Mouse (Mus musculus) cerebellum, adult 11-12 months (tissue): ENCODE measurements around the gene Unc13d.
"Not testable (repeated sequence)": the region's sequence is repeated elsewhere in the genome, so short reads cannot be mapped to it uniquely, and the experiment has no call there.

Experiments used
- DNase-seq: peaks from one replicate; pipeline ENCODE4 v3.0.0; 2022

Unc13d gene

DNA sequence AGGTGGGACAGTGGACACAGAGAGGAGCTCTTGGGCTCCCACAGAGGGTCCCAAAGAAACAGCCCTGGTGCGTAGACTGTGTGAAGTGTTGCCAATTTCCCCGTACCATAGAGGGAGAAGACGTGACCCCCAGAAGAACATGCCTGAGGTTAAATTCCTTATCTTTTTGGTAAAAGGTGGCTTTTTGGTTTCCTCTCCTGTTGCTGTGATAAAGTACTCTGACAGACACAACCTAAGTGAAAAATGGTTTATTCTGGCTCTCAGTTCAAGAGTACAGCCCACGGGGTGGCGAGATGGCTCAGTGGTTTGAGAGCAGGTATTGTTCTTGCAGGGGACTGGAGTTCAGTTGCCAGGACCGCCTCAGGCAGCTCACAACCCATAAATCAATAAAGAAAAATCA lies 21.7 kb upstream of the Unc13d start:
- no peak for DNase-seq

DNA sequence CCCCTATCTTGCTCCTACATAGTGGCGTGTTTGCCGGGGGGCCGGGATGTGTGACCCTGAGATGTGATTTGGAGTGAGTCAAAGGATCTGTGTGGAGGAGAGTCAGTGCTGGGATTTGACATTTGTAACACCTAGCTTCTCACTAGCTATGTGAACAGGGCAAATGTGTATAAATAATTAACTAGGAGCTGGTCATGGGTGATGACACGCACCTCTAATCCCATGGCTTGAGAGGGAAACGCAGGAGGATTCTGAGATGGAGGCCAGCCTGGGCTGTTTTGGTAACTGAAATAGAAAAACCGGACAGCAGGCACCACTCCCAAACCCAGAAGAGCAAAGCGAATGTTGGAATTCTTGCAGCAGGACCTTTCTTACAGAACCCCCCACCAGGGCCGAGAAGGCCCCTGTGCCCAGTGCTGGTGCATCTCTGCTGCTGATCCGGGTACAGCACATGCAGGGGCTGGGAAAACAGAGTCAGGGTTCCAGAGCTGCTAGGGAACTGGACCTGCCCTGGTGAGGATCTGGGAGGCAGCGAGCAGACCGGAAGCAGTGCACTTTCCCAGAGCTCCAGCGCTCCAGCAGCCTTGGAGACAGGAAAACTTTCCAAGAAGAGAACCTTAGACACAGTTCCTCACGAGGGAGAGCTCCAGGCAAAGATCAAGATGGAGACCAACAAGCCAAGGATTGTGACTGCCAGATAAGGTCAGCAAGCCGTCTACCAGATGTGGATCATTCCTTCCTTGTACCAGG lies 21.1 kb upstream of the Unc13d start:
- no peak for DNase-seq

DNA sequence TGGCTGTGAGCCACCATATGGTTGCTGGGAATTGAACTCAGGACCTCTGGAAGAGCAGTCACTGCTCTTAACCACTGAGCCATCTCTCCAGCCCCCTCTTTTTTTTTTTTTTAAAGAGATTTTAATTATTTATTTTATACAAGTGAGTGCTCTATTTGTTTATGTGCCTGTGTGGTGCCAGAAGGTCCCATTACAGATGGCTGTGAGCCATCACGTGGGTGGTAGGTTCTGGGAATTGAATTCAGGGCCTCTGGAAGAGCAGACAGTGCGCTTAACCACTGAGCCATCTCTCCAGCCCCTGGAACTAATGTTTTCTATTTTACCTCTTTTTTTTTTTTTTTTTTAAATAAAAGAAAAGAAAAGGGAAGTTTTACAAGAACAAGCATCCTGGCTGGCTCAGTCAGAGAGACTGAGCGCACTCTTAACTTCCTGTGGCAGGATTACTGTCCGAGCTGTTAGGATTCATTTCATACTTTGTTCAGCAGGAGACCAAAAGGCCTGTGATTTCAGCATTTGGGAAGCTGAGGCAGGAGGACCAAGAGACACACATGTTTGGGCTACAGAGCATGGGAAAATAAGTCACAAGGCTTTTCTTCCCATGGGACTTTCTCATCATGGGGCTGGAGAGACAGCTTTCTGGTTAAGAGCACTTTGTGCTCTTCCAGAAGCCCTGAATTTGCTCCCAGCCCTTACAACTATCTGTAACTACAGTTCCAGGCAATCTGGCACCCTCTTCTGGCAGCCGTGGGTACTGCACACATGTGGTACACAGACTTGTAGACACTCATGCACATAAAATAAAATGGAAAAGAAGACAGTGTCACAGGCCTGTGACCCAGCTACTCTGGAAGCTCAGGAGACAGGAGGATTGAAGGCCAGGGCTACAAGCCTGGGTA lies 18.7 kb upstream of the Unc13d start:
- DNase-seq: no peak

DNA sequence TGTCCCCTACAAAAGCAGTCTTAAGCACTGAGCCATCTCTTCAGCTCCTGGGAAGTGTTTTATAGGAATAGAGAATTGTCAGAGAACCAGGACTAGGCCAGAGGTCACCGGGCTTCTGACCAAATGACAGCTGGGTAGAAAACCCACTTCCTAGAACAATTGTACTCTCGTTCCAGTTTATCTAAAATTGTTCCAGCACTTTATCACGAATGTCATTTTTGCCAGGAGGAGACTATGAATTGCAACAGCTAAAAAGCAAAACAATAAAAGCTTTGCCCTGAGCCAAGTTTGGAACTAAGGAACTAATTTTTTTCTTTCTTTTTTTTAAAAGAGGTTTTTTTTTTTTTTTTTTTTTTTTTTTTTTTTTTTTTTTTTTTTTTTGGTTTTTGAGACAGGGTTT lies 17.8 kb upstream of the Unc13d start:
- DNase-seq: no peak

DNA sequence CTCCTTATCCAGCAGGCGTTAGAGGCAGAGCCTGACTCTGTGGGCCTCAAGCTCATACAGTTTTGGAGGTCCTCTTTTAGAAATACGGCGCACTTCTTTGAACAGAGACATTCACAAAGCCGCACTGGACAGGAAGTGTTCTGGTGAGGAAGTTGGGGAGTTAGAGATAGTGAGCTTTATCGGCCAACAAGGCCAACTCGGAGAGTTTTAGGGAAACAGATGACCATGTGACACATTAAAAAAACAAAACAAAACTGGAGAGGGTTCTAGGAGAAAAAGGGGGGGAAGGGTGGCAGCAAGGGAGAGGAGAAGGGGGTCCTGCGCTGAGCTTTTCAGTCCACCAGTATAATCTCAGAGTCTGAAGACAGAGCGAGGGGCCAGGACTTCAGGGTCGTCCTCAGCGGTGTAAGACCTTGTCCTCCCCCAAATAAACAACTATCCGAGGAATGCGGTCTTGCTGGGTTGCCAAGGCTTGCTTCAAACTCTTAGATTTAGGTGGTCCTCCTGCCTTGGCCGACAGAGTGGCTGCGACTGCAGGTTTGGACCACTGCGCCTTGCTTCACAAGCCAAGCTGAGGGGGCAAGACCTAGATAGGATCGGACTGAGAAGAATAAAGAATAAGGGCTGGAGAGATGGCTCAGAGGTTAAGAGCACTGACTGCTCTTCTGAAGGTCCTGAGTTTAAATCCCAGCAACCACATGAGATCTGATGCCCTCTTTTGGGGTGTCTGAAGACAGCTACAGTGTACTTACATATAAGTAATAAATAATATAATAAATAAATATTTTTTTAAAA lies 16.2 kb upstream of the Unc13d start:
- DNase-seq: no peak

DNA sequence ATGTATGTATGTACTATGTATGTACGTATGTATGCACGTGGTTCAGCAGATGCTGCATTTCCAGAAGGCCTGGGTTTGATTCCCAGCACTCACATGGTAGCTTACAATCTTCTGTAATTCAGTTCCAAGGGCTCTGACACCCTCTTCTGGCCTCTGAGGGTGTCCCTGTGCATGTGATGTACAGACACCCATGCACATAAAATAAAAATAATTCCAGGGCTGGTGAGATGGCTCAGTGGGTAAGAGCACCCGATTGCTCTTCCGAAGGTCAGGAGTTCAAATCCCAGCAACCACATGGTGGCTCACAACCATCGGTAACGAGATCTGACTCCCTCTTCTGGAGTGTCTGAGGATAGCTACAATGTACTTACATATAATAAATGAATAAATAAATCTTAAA lies 15.2 kb upstream of the Unc13d start:
- not testable (repeated sequence) for DNase-seq

DNA sequence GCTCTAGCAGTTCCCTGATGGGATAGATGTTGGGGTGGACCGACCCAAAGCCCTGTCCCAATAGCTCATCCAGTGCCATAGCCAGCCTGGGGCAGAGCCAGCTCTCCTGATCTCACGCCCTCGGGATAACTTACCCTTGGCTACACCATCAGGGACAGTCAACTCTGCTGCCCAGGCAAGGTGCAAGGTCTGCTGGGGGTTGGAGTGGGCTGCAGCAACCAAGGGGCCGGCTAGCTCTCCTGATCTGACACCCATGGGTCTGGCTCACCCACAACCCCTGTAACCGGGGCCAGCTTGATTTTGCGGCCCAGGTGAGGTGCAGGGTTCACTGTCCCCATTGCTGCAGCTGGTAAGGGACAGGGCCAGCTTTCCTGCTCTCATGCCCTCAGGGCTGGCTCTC lies 13.8 kb upstream of the Unc13d start:
- DNase-seq: no peak

DNA sequence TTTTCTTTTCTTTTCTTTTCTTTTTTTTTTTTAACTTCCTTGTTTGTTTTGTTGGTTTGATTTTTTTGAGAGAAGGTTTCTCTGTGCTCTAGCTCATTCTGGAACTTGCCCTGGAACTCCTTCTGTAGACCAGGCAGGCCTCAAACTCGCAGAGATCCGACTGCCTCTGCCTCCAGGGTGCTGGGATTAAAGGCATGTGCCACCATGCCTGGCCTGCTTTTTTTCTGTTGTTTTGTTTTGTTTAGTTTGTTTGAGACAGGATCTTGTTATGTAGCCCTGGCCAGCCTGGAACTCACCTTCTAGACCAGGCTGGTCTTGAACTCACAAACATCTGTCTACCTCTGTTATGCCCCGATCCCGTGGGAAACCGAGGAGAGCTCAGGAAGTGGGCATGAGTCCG lies 11.8 kb upstream of the Unc13d start:
- peak; percentile 15 for DNase-seq

DNA sequence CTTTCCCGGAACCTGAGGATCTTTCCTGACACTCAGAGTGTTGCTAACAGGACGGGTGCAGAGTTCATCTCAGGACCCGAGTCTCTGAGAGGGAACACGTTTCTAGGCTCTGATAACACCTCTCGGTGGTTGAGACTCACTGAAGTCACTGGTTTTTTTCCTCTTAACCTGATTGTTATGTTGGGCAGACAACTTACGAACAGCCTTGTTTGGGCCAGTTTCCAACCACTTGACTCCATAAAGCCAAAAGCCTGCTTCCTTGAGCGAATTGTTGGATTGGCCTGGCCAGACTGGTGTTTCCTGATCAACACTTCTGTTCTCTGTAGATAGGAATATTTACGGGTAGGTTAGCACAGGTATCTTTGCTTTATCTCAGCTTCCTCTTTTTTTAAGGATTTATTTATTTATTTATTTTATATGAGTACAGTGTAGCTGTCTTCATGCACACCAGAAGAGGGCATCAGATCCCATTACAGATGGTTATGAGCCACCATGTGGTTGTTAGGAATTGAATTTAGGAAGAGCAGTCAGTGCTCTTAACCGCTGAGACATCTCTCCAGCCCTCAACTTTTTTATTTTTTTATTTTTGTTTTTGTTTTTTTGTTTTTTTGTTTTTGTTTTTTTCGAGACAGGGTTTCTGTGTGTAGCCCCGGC lies 11.1 kb upstream of the Unc13d start:
- peak; percentile 38 for DNase-seq

DNA sequence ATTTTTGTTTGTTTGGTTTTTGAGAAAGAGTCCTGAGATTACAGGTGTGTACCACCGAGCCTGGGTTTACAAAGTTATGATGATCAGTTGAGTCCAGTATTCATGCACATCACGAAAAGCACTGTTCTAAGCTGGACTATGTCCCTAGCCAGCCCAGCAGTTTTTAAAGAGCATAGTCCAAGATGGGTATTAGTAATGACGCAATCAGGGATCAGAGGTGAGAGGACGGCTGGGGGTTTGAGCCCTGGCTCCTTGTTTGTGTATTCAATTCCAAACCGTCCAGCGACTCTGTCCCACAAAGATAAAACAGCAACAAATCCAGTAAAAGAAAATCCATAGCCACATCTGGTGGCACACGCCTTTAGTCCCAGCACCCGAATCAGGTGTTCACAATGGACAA lies 10.4 kb upstream of the Unc13d start:
- peak; percentile 26 for DNase-seq

DNA sequence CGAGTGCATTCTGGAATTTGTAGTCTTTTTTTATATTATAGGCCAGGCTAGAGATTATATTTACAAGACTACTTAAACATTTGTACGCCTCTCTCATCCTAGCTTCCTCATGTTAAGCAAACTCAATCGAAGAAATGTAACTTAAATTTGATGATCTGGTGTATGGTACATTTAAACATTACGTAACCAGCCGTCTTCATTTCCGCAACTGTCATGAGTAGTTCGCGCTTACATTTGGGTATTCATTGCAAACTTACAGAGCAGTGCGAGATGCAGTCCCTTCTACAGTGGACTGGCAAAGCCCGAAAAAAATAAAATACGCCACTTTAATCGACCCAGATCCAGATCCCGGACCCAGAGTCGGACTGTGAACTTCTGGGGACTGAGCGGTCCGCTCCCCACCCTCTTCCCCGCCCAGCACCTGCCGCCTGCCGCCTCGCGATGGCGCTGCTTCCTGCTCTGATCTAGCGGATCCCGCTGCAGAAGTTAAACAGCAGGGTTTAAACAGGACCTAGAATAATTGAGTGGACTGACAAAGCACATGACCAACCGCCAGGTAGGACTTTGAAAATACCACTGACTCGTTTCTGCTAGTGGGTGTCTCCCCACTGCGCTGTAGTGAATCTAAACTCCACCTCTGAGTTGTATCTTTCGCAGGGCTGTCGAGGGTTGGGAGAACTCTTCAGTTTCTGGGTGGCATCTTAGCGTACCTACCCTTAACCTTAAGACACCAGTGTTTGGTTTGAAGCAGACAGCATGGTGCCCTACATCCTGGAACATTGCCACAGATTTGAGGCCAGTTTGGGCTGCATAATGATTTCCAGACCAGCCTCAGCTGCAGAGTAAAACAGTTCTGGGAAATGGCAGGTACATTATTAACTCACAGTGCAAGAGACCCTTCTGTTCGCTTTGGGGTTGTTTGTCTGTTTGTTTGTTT lies 9.7 kb upstream of the Unc13d start:
- DNase-seq: peak; percentile 87

DNA sequence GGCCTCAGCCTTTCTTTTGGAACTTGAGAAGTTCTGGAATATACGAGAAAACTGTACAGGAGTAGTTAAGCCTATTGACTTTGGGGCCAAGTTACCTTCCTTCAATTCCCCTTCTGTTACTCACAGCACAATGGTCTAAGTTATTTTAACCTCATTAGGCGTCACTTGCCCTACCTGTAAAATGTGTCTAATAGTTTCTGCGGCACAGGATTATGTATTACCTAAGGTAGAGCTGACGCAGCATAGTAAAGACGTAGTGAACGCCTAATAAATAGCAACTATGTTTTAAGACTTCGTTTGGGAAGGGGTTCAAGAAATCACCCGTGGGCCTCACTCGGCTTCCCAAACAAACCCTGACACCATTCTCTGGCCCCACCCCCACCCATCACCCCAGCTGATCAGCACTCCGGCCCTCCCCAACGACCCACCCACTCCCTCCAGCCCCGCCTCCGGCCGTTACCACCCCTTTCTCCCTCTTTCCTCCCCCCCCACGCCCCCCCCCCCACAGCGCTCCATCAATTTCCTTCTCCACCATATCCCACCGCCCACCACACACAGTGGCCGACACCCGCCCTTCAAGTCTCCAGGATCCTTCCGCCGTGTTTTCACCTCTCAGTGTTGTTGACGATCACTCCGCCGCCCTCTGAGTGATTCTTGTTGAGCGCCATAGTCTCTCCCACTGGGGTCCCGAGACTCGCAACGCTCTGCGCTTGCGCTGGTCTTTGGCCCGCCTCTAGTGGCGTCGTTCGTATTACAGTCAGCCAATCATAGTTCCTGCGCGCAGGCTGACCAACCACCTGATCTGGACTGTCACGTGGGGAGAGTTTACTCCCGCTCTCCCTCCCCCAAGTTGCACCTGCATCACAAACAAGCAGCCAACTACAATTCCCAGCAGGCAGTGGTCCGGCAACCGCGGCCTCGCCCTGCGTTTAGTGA lies 8.8 kb upstream of the Unc13d start, which contains the start of gene Wbp2:
TSS of gene Wbp2 (minus strand) at position 738 of the 936 bp plus-strand sequence.
- peak; percentile 99 for DNase-seq

DNA sequence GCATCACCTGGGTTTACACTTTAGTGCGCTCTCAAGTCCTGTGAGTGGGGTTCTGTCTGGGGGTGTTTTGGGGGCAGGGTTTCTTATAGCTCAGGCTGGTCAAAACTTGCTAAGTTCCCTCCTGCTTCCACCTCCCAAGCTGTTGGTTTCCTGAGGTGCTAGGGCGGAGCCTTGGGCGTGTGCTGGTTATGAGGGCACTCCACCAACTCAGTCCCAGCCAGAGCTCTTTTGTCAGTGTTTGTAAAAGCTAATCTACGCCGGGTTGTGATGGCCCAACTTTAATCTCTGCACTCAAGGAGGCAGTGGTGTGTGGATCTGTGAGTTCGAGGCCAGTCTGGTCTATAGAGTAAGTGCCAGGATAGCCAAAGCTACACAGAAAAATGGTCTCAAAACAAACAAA lies 6.4 kb upstream of the Unc13d start:
- DNase-seq: peak; percentile 28

DNA sequence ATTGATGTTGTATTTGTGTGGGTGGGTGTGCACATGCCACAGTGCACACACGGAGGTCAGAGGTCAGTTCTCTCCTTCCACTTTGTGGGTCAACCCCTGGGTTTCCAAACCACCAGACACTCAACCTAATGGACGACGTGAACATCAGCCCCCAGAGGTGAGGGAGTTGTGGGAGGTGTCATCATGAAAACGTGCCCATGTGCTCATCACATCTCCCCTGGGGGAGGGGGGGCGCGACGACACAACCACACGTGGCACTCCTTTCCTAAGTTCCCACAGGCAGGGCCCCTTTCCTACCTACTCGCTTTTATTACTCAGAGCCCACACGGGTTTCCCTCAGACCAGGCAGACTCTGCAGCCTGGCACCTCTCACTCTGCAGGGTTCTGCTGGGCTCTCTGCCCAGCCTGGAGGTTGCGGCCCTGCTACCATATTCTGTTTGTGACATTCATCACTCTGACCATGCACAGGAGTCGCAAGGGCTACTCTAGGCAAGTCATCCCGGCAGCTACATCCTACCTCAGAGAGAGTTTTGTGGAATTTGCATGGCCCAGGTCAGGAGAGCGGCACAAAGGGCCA lies 5.4 kb upstream of the Unc13d start:
- DNase-seq: peak; percentile 63

DNA sequence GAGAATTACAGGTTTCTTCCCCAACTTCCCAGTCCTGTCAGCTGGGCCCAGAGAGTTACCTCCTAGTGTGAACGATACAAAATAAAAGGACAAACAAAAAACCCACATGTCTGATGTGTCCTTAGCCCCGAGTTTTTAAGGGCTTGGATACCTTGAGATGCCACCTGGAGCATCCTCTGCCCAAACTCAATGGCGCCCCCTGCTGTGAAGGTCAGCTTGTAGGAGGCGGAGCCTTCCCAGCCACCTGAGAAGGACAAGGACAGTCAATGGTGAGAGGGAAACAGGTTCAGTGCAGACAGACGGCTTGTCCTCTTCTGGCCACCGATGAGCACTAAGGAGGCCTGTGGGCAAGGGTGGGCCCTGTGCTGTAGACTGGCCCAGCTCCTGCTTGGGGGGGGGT lies 3.3 kb upstream of the Unc13d start:
- peak; percentile 80 for DNase-seq

DNA sequence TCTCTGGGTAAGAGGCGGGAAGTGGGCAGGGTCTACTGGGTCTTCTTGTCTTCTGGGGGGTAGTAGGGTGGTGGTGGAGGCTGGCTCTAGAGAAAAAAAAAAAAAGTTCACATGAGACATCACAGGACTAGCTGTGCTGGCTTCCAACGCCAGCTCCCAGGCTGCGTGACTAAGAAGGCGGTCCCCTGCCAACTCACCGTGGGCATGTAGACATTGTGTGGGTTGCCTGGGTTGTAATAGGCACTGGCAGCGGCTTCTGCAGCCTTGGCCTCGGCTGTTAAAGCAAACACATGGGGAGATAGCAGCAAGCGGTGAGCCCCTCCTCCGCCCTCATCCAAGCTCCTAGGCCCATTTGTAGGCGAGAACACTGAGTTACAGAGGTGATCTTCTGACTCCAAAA lies 1.8 kb upstream of the Unc13d start:
- DNase-seq: peak; percentile 71

DNA sequence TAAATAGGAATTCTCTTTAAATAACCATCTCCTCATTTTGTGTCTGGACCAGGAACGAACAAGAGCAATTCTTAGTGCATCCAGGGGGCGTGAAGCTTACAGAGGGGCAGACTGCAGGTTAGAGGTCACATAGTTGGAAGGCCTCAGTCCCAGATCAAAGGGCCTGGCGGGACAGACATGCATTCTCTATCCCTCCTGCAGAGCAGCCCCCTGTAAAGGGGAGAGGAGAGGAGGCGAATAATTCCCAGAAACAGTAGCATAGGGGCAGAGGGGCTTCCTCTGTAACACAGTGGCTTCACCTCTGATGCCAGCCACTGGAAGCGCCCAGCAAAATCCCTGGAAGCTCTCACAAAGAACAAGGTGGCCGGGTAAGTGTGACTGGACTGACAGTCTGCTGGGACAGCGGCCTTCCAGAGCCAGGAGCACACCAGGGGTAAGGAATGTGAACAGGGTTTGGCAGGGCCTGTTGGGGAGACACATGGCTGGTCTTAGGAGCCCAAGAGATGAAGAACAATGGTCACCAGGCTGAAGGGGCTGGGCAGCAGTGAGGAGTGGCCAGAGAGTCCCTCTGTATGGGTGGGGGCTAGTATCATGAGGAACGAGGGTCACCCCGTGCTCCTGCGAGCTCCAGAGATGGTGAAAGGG lies 1.0 kb upstream of the Unc13d start:
- DNase-seq: peak; percentile 59

DNA sequence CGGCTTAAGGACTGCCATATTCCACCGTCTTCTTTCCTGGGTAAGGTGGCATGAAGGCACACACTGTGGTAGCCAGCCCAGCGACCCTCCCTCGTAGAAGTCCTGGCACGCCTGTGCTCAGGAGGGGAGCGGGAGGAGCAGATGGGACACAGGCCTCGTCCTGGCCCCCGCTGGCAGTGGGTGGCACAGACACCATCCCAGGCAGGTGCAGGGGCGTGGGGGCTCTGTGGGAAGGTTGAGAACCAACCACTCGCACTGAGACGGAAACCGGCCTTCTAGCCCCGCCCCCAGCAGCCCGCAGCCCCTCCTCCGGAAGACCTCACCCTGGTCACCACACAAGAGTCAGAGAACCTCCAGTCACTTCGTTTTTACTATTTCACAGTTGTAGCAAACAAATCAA lies 460 bp upstream of the Unc13d start:
- DNase-seq: peak; percentile 71

DNA sequence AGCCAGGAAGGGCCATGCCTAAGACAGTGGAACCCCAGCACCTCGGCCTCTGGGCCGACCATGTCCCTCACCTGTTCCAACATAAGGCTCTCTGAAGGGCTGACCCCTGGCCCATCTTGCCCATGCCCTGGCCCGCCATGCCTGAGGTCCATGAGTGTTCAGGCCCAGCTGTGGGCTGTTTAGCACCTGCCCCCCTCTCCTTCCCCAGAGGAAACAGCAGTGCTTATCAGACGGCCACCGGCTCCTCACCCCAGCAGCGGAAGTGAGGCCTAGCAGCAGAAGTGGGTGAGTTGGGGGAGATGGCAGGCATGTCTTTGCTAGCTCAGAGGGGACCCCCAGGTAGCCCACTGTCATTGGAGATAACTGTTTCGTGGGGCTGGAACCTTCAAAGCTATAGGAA lies 925 bp downstream of the Unc13d start:
- peak; percentile 45 for DNase-seq

DNA sequence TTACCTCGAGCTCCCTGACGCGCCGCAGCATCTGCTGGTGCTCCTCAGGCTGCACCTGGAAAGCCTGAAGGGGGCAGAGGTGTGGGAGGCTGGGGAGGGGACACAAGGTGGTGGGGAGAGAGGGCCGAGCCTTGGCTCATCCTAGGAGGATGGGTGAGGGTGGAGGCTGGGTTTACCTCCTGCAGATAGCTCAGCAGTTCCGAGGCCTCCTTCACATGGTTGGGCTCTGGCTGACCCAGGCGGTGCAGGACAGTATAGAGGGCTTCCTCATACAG lies 1.6 kb downstream of the Unc13d start:
- peak; percentile 38 for DNase-seq
